Mouse (Mus musculus): ENCODE data around the gene Camta1.

GRCm38 (mm10) chr4:151301337-151301736, 560.3 kb downstream of the Camta1 start:
- TF ChIP-seq CTCF (IDR thresholded peaks at IDR 0.05; ENCODE audit: borderline replicate concordance, control insufficient read depth, extremely low read depth, insufficient read depth, low read length, poor library complexity) (no peak), POLR2A (IDR thresholded peaks at IDR 0.05; ENCODE audit: control insufficient read depth, extremely low read depth, insufficient read depth, low read length, poor library complexity) (no peak)
